Mouse (Mus musculus): ENCODE results near the gene Manf. TPM values are rescaled to one million over a fixed set of nuclear protein-coding genes. Genes with fewer than 3 reads are reported as not detected.

Manf gene
- polyA plus RNA-seq, 1 experiment from 2014 or later = 305 TPM

- Histone ChIP-seq H3K9me3 (ENCODE audit: control insufficient read depth, low read length) (no peaks in the 10 kb centered on the region), H3K27me3 (ENCODE audit: control insufficient read depth, insufficient read depth, low read length) (no peaks in the 10 kb centered on the region), H3K4me3 (ENCODE audit: low read depth, low read length) (no peak overlapping the region), H3K4me1 (replicated peaks; ENCODE audit: control insufficient read depth, insufficient read depth, low read length) (peaks cover 18% of the 10 kb centered on the region), H3K4me2 (replicated peaks; ENCODE audit: low read depth, low read length) (no peak overlapping the region), H3K27ac (ENCODE audit: low read depth, low read length) (no peak overlapping the region), H3K9ac (ENCODE audit: low read depth, low read length) (no peak overlapping the region), H3K36me3 (ENCODE audit: control insufficient read depth, insufficient read depth, low read length) (peaks cover 3% of the 10 kb centered on the region; the same call in 1 of the 2 replicates)
- WGBS = 93% methylated on average over 3 of the region's 3 CpGs
- no peak for ATAC-seq (ENCODE audit: low FRiP score)
- no peak for DNase-seq (ENCODE audit: low spot score)
Observed at GRCm38 (mm10) chr9:106888346-106888745, 3.4 kb downstream of the Manf start.

GRCm38 (mm10) chr9:106886828-106887702 is 4.7 kb downstream of the Manf start, which contains the start of gene Rbm15b:
TSS of gene Rbm15b (minus strand) at chr9:106887428.
- Histone ChIP-seq H3K4me2 (replicated peaks; ENCODE audit: low read depth, low read length) (peak within 1 kb of the TSS; percentile 98), H3K27me3 (ENCODE audit: control insufficient read depth, insufficient read depth, low read length) (no peaks in the 10 kb centered on the region), H3K4me3 (ENCODE audit: low read depth, low read length) (peak within 1 kb of the TSS; percentile 96), H3K27ac (ENCODE audit: low read depth, low read length) (peak within 1 kb of the TSS; percentile 91), H3K9ac (ENCODE audit: low read depth, low read length) (peak within 1 kb of the TSS; percentile 99), H3K9me3 (ENCODE audit: control insufficient read depth, low read length) (no peaks in the 10 kb centered on the region), H3K4me1 (replicated peaks; ENCODE audit: control insufficient read depth, insufficient read depth, low read length) (peaks cover 21% of the 10 kb centered on the region), H3K36me3 (ENCODE audit: control insufficient read depth, insufficient read depth, low read length) (peaks cover 3% of the 10 kb centered on the region; the same call in 1 of the 2 replicates)
- 4% methylated on average over 60 of the region's 101 CpGs for WGBS
- ATAC-seq (ENCODE audit: low FRiP score) (peak; percentile 72), DNase-seq (ENCODE audit: low spot score) (peak; percentile 99)

- Histone ChIP-seq H3K4me2 (replicated peaks; ENCODE audit: low read depth, low read length) (peak overlapping the region; percentile 98), H3K36me3 (ENCODE audit: control insufficient read depth, insufficient read depth, low read length) (peaks cover 3% of the 10 kb centered on the region; the same call in 1 of the 2 replicates), H3K27ac (ENCODE audit: low read depth, low read length) (peak overlapping the region; percentile 91), H3K9ac (ENCODE audit: low read depth, low read length) (peak overlapping the region; percentile 99), H3K4me1 (replicated peaks; ENCODE audit: control insufficient read depth, insufficient read depth, low read length) (peaks cover 21% of the 10 kb centered on the region), H3K27me3 (ENCODE audit: control insufficient read depth, insufficient read depth, low read length) (no peaks in the 10 kb centered on the region), H3K4me3 (ENCODE audit: low read depth, low read length) (peak overlapping the region; percentile 96), H3K9me3 (ENCODE audit: control insufficient read depth, low read length) (no peaks in the 10 kb centered on the region)
- ATAC-seq (ENCODE audit: low FRiP score) (no peak), DNase-seq (ENCODE audit: low spot score) (peak; percentile 66)
- WGBS = 1% methylated on average over 65 of the region's 107 CpGs
Observed at GRCm38 (mm10) chr9:106885901-106886731, 5.7 kb downstream of the Manf start.

GRCm38 (mm10) chr9:106884996-106885900 is 6.5 kb downstream of the Manf start:
- Histone ChIP-seq H3K36me3 (ENCODE audit: control insufficient read depth, insufficient read depth, low read length) (peaks cover 3% of the 10 kb centered on the region; the same call in 1 of the 2 replicates), H3K9ac (ENCODE audit: low read depth, low read length) (peak overlapping the region; percentile 99), H3K9me3 (ENCODE audit: control insufficient read depth, low read length) (no peaks in the 10 kb centered on the region), H3K27me3 (ENCODE audit: control insufficient read depth, insufficient read depth, low read length) (no peaks in the 10 kb centered on the region), H3K4me2 (replicated peaks; ENCODE audit: low read depth, low read length) (peak overlapping the region; percentile 98), H3K27ac (ENCODE audit: low read depth, low read length) (peak overlapping the region; percentile 91), H3K4me1 (replicated peaks; ENCODE audit: control insufficient read depth, insufficient read depth, low read length) (peaks cover 21% of the 10 kb centered on the region), H3K4me3 (ENCODE audit: low read depth, low read length) (peak overlapping the region; percentile 96)
- WGBS = 21% methylated on average over 44 of the region's 44 CpGs
- peak; percentile 58 for DNase-seq (ENCODE audit: low spot score)
- ATAC-seq (ENCODE audit: low FRiP score) = no peak

DNA sequence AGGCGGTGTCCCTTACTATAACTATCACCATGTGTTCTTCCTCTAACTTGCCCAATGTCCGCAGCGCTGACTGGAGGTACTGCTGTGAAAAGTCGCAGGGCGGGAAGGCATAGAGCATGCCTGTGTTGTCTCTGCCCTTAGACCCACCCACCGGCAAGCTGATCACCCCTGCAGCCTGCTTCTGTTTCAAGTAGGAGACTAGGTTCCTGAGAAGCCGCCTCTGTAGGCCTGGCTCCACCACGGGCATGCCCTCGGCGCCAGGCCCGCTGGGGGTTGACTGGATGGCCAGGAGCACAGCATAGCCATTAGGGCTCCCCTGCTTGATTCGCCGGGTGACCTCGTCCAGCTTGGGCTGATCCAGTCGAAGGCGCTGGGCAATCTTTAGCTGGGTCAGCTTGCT is 7.5 kb downstream of the Manf start:
- DNase-seq (ENCODE audit: low spot score) = no peak
- 42% methylated on average over 16 of the region's 16 CpGs for WGBS
- H3K9me3 ChIP-seq (ENCODE audit: control insufficient read depth, low read length) = no peaks in the 10 kb centered on the region
- H3K27me3 ChIP-seq (ENCODE audit: control insufficient read depth, insufficient read depth, low read length) = no peaks in the 10 kb centered on the region
- H3K36me3 ChIP-seq (ENCODE audit: control insufficient read depth, insufficient read depth, low read length) = peaks cover 3% of the 10 kb centered on the region; the same call in 1 of the 2 replicates
- H3K4me3 ChIP-seq (ENCODE audit: low read depth, low read length) = peak overlapping the region; percentile 96
- H3K4me2 ChIP-seq (replicated peaks; ENCODE audit: low read depth, low read length) = peak overlapping the region; percentile 98
- no peak overlapping the region for H3K27ac ChIP-seq (ENCODE audit: low read depth, low read length)
- no peak for ATAC-seq (ENCODE audit: low FRiP score)
- peaks cover 21% of the 10 kb centered on the region for H3K4me1 ChIP-seq (replicated peaks; ENCODE audit: control insufficient read depth, insufficient read depth, low read length)
- peak overlapping the region; percentile 99 for H3K9ac ChIP-seq (ENCODE audit: low read depth, low read length)

DNA sequence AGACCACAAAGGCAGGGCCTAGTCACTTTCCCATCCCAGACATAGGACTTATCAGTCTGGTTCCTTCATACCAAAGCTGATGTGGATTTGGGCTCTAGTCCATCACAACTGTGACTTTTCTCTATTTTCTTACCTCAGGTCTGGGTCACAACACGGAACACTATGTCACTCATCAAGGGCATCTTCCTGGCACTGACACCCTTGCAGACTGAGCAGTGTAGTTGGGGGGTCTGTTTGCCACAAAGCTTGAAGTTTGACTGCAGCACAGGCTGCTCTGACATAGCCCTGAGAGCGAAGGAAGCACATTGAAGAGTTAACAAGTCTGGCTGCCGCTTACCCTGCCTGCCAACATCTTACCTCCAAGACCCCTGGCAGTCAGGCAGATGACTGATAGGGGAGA is 8.7 kb downstream of the Manf start:
- WGBS = 84% methylated on average over 3 of the region's 3 CpGs
- peaks cover 18% of the 10 kb centered on the region for H3K4me1 ChIP-seq (replicated peaks; ENCODE audit: control insufficient read depth, insufficient read depth, low read length)
- H3K27ac ChIP-seq (ENCODE audit: low read depth, low read length) = no peak overlapping the region
- no peaks in the 10 kb centered on the region for H3K36me3 ChIP-seq (ENCODE audit: control insufficient read depth, insufficient read depth, low read length)
- DNase-seq (ENCODE audit: low spot score) (no peak), ATAC-seq (ENCODE audit: low FRiP score) (no peak)
- no peaks in the 10 kb centered on the region for H3K27me3 ChIP-seq (ENCODE audit: control insufficient read depth, insufficient read depth, low read length)
- no peaks in the 10 kb centered on the region for H3K9me3 ChIP-seq (ENCODE audit: control insufficient read depth, low read length)
- no peak overlapping the region for H3K9ac ChIP-seq (ENCODE audit: low read depth, low read length)
- peak overlapping the region; percentile 8; the same call in 1 of the 2 replicates for H3K4me3 ChIP-seq (ENCODE audit: low read depth, low read length)
- H3K4me2 ChIP-seq (replicated peaks; ENCODE audit: low read depth, low read length) = peak overlapping the region; percentile 15; the same call in 1 of the 2 replicates

- H3K36me3 ChIP-seq (ENCODE audit: control insufficient read depth, insufficient read depth, low read length) = no peaks in the 10 kb centered on the region
- H3K4me3 ChIP-seq (ENCODE audit: low read depth, low read length) = no peak overlapping the region
- H3K4me2 ChIP-seq (replicated peaks; ENCODE audit: low read depth, low read length) = no peak overlapping the region
- no peak overlapping the region for H3K27ac ChIP-seq (ENCODE audit: low read depth, low read length)
- ATAC-seq (ENCODE audit: low FRiP score) (no peak), DNase-seq (ENCODE audit: low spot score) (no peak)
- H3K4me1 ChIP-seq (replicated peaks; ENCODE audit: control insufficient read depth, insufficient read depth, low read length) = peaks cover 15% of the 10 kb centered on the region
- no peak overlapping the region for H3K9ac ChIP-seq (ENCODE audit: low read depth, low read length)
- 78% methylated on average over 4 of the region's 4 CpGs for WGBS
- no peaks in the 10 kb centered on the region for H3K9me3 ChIP-seq (ENCODE audit: control insufficient read depth, low read length)
- no peaks in the 10 kb centered on the region for H3K27me3 ChIP-seq (ENCODE audit: control insufficient read depth, insufficient read depth, low read length)
Observed at GRCm38 (mm10) chr9:106882176-106882575, 9.6 kb downstream of the Manf start.

Measured in hindbrain, embryonic 11.5 days (tissue).